Mouse (Mus musculus) granulocyte monocyte progenitor cell, adult 5-6 weeks (primary cell): ENCODE results near the gene G6pc3. TPM values are rescaled to one million over a fixed set of nuclear protein-coding genes. Genes with fewer than 3 reads are reported as not detected.

Experiments
- ATAC-seq: replicated peaks from 2 replicates; pipeline ENCODE4 v1.8.0; 2016; ENCODE audit warnings: mild to moderate bottlenecking, moderate TSS enrichment, inconsistent platforms; ENCODE audit not compliant: poor library complexity, severe bottlenecking
- total RNA-seq, 2 experiments: library from RNA; stranded (forward) in 1 of 2; stranded (reverse) in 1 of 2; fragments of 200-712, 200-1000 nt in 1 of 2; fragments of >200 nt in 1 of 2; fragmentation: Nextera tagmentation in 1 of 2; gene quantifications; 2 replicates each; pipeline ENCODE4 v1.2.3; 2014 to 2017

G6pc3 gene
- total RNA-seq, 2 experiments from 2014 or later = 61.6 to 144 TPM

GRCm38 (mm10) chr11:102236022-102236421, 46.6 kb downstream of the G6pc3 start:
- ATAC-seq = no peak

- no peak for ATAC-seq
These were observed 51.2 kb downstream of the G6pc3 start for GRCm38 (mm10) chr11:102240636-102241035.

GRCm38 (mm10) chr11:102241246-102241645, 51.8 kb downstream of the G6pc3 start:
- no peak for ATAC-seq

- ATAC-seq = no peak
These were observed 52.5 kb downstream of the G6pc3 start for GRCm38 (mm10) chr11:102241874-102242273.

Other genes starting within 250 kb of the G6pc3 start
- gene Sost, start 222.6 kb upstream of the G6pc3 start, total RNA-seq (2014; fragmentation: Nextera tagmentation) = not detected in 2 replicates
- not detected in 2 replicates for gene Sost, start 222.6 kb upstream of the G6pc3 start, total RNA-seq (2017)
- gene Cfap97d1, start 205.3 kb upstream of the G6pc3 start, total RNA-seq (2014; fragmentation: Nextera tagmentation) = not detected in 2 replicates
- gene Cfap97d1, start 205.3 kb upstream of the G6pc3 start, total RNA-seq (2017) = not detected in 2 replicates
- 3.9 and 4.3 TPM in 2 replicates for gene Dusp3, start 202.6 kb upstream of the G6pc3 start, total RNA-seq (2014; fragmentation: Nextera tagmentation)
- 0.95 and 1.1 TPM in 2 replicates for gene Dusp3, start 202.6 kb upstream of the G6pc3 start, total RNA-seq (2017)
- not detected in 2 replicates for gene Mpp3, start 161.2 kb upstream of the G6pc3 start, total RNA-seq (2014; fragmentation: Nextera tagmentation)
- gene Mpp3, start 161.2 kb upstream of the G6pc3 start, total RNA-seq (2017) = not detected in 2 replicates
- gene Cd300lg, start 148.1 kb upstream of the G6pc3 start, total RNA-seq (2014; fragmentation: Nextera tagmentation) = 0.26 and 1.1 TPM in 2 replicates
- 0.36 and 2.0 TPM in 2 replicates for gene Cd300lg, start 148.1 kb upstream of the G6pc3 start, total RNA-seq (2017)
- gene Mpp2, start 101.1 kb upstream of the G6pc3 start, total RNA-seq (2014; fragmentation: Nextera tagmentation) = not detected in 2 replicates
- 0.04 TPM in 1 of 2 replicates, not detected in the other for gene Mpp2, start 101.1 kb upstream of the G6pc3 start, total RNA-seq (2017)
- gene Ppy, start 88.3 kb upstream of the G6pc3 start, total RNA-seq (2014; fragmentation: Nextera tagmentation) = not detected in 2 replicates
- gene Ppy, start 88.3 kb upstream of the G6pc3 start, total RNA-seq (2017) = not detected in 2 replicates
- not detected in 2 replicates for gene Pyy, start 81.8 kb upstream of the G6pc3 start, total RNA-seq (2014; fragmentation: Nextera tagmentation)
- gene Pyy, start 81.8 kb upstream of the G6pc3 start, total RNA-seq (2017) = not detected in 2 replicates
- not detected in 2 replicates for gene Nags, start 44.1 kb upstream of the G6pc3 start, total RNA-seq (2014; fragmentation: Nextera tagmentation)
- 0.04 TPM in 1 of 2 replicates, not detected in the other for gene Nags, start 44.1 kb upstream of the G6pc3 start, total RNA-seq (2017)
- gene Tmem101, start 33.2 kb upstream of the G6pc3 start, total RNA-seq (2014; fragmentation: Nextera tagmentation) = 11.8 and 19.4 TPM in 2 replicates
- gene Tmem101, start 33.2 kb upstream of the G6pc3 start, total RNA-seq (2017) = 14.8 and 32.0 TPM in 2 replicates
- gene Lsm12, start 4.3 kb upstream of the G6pc3 start, total RNA-seq (2014; fragmentation: Nextera tagmentation) = 109 and 123 TPM in 2 replicates
- 67.6 and 77.7 TPM in 2 replicates for gene Lsm12, start 4.3 kb upstream of the G6pc3 start, total RNA-seq (2017)
- gene Hdac5, start 40.5 kb downstream of the G6pc3 start, total RNA-seq (2014; fragmentation: Nextera tagmentation) = 28.5 and 33.5 TPM in 2 replicates
- gene Hdac5, start 40.5 kb downstream of the G6pc3 start, total RNA-seq (2017) = 15.8 and 26.3 TPM in 2 replicates
- gene BC030867, start 59.3 kb downstream of the G6pc3 start, total RNA-seq (2014; fragmentation: Nextera tagmentation) = 26.7 and 28.6 TPM in 2 replicates
- 5.6 and 8.6 TPM in 2 replicates for gene BC030867, start 59.3 kb downstream of the G6pc3 start, total RNA-seq (2017)
- gene Asb16, start 79.1 kb downstream of the G6pc3 start, total RNA-seq (2014; fragmentation: Nextera tagmentation) = 1.1 and 3.4 TPM in 2 replicates
- gene Asb16, start 79.1 kb downstream of the G6pc3 start, total RNA-seq (2017) = 0.17 and 0.31 TPM in 2 replicates
- gene Tmub2, start 95.3 kb downstream of the G6pc3 start, total RNA-seq (2014; fragmentation: Nextera tagmentation) = 22.7 and 34.6 TPM in 2 replicates
- 17.2 and 32.6 TPM in 2 replicates for gene Tmub2, start 95.3 kb downstream of the G6pc3 start, total RNA-seq (2017)
- 20.0 and 28.7 TPM in 2 replicates for gene Atxn7l3, start 107.0 kb downstream of the G6pc3 start, total RNA-seq (2014; fragmentation: Nextera tagmentation)
- 20.0 and 27.1 TPM in 2 replicates for gene Atxn7l3, start 107.0 kb downstream of the G6pc3 start, total RNA-seq (2017)
- 56.3 and 73.8 TPM in 2 replicates for gene Ubtf, start 130.1 kb downstream of the G6pc3 start, total RNA-seq (2014; fragmentation: Nextera tagmentation)
- gene Ubtf, start 130.1 kb downstream of the G6pc3 start, total RNA-seq (2017) = 148 and 164 TPM in 2 replicates
- not detected in 2 replicates for gene Slc4a1, start 176.6 kb downstream of the G6pc3 start, total RNA-seq (2014; fragmentation: Nextera tagmentation)
- under 0.01 and 1.6 TPM in 2 replicates for gene Slc4a1, start 176.6 kb downstream of the G6pc3 start, total RNA-seq (2017)
- not detected in 2 replicates for gene Rundc3a, start 203.8 kb downstream of the G6pc3 start, total RNA-seq (2014; fragmentation: Nextera tagmentation)
- gene Rundc3a, start 203.8 kb downstream of the G6pc3 start, total RNA-seq (2017) = not detected in 2 replicates
- gene Slc25a39, start 218.3 kb downstream of the G6pc3 start, total RNA-seq (2014; fragmentation: Nextera tagmentation) = 99.0 and 163 TPM in 2 replicates
- 51.4 and 53.9 TPM in 2 replicates for gene Slc25a39, start 218.3 kb downstream of the G6pc3 start, total RNA-seq (2017)
- 110 and 152 TPM in 2 replicates for gene Grn, start 240.7 kb downstream of the G6pc3 start, total RNA-seq (2014; fragmentation: Nextera tagmentation)
- gene Grn, start 240.7 kb downstream of the G6pc3 start, total RNA-seq (2017) = 38.6 and 48.3 TPM in 2 replicates